Mouse (Mus musculus) right cerebral cortex, adult 18-20 months (tissue): ENCODE measurements around the gene Cds1.
"Not testable (repeated sequence)": the region's sequence is repeated elsewhere in the genome, so short reads cannot be mapped to it uniquely, and the experiment has no call there.

ENCODE experiments used
- DNase-seq: peaks from one replicate; pipeline ENCODE4 v3.0.0; 2022; ENCODE audit warnings: mixed read lengths

Gene Cds1

GRCm38 (mm10) chr5:101832042-101832441 is 67.1 kb downstream of the Cds1 start:
- no peak for DNase-seq

GRCm38 (mm10) chr5:101832991-101833390 is 68.1 kb downstream of the Cds1 start:
- no peak for DNase-seq

- DNase-seq: no peak
Measured at GRCm38 (mm10) chr5:101833875-101834274, 68.9 kb downstream of the Cds1 start.

- no peak for DNase-seq
Measured at GRCm38 (mm10) chr5:101836221-101836620, 71.3 kb downstream of the Cds1 start.

GRCm38 (mm10) chr5:101837605-101838004 is 72.7 kb downstream of the Cds1 start:
- not testable (repeated sequence) for DNase-seq

GRCm38 (mm10) chr5:101840476-101840875 is 75.5 kb downstream of the Cds1 start:
- no peak for DNase-seq

GRCm38 (mm10) chr5:101845011-101845410 is 80.1 kb downstream of the Cds1 start:
- no peak for DNase-seq

- DNase-seq: no peak
Measured at GRCm38 (mm10) chr5:101845930-101846329, 81.0 kb downstream of the Cds1 start.

- no peak for DNase-seq
Measured at GRCm38 (mm10) chr5:101847323-101847722, 82.4 kb downstream of the Cds1 start.

GRCm38 (mm10) chr5:101847762-101848161 is 82.8 kb downstream of the Cds1 start:
- DNase-seq: no peak

- no peak for DNase-seq
Measured at GRCm38 (mm10) chr5:101851133-101851532, 86.2 kb downstream of the Cds1 start.

GRCm38 (mm10) chr5:101852116-101852680 is 87.3 kb downstream of the Cds1 start:
- DNase-seq: no peak

GRCm38 (mm10) chr5:101854100-101854499 is 89.2 kb downstream of the Cds1 start:
- no peak for DNase-seq

- no peak for DNase-seq
Measured at GRCm38 (mm10) chr5:101854667-101855066, 89.7 kb downstream of the Cds1 start.

GRCm38 (mm10) chr5:101855475-101855874 is 90.5 kb downstream of the Cds1 start:
- DNase-seq: no peak

GRCm38 (mm10) chr5:101858891-101859436 is 94.0 kb downstream of the Cds1 start:
- DNase-seq: no peak

- no peak for DNase-seq
Measured at GRCm38 (mm10) chr5:101861786-101862571, 97.0 kb downstream of the Cds1 start.

GRCm38 (mm10) chr5:101862651-101863050 is 97.7 kb downstream of the Cds1 start:
- DNase-seq: no peak

GRCm38 (mm10) chr5:101863946-101864345 is 99.0 kb downstream of the Cds1 start:
- DNase-seq: no peak

GRCm38 (mm10) chr5:101866722-101867121 is 101.8 kb downstream of the Cds1 start:
- no peak for DNase-seq
